Mouse (Mus musculus): ENCODE results near the gene Usp30.

The Usp30 gene

DNA sequence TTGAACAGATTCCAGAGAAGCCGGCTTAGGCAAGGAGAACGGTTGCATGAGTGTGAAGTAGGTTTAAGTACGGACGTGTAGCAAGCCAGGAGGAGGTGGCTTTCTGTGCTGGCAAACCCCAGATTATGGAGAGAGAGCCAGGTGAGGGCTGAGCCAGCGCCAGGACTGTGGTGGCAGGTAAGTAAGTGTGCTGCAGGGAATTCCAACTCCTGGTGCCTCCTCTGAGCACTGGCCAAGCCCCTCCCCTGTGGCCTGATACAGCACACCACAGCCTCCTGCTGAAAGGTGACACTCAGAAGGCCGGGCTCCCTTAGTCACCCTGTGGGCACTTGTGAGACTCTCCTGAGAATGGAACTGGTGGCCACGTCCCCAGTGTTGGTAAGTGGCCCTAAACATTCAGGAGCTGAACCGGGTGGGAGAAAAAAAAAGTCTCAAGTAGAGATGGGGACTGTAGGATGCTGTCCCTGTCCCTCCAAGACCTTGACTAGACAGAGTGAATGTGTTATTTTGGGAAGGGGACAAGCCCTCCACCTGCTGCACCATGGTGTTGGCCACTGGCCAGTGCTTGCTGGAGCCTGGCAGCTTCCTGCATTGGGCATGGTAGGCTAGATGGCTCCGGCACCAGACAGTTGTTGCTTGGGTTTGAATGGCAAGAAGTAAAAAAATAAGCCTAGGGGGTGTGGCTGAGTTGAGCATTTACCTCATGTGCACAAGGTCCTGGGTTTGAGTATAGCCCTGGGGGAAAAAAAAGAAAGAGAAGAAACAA, 90.1 kb downstream of the Usp30 start:
- DNase-seq (ENCODE audit: low read depth, low spot score), result no peak

DNA sequence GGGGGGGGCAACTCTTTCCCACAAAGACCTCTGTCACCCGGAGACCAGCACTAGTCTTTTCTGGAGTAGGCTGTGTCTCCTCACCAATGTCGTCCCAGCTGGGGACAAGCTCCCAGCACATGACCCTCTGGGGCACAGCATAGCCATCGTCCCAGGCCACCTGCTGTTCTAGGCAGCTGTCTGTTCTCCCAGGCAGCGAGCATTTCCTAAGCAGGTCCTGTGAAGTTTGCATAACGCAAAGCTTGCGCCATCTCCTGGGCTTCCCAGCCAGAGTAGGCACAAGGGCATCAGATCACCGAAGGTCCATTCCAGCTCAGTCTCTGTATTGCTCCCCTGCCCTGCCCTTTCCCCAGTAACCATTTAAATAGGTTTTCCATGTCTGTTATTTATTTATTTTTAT, 92.0 kb downstream of the Usp30 start:
- no peak for DNase-seq (ENCODE audit: low read depth, low spot score)

- no peak for DNase-seq (ENCODE audit: low read depth, low spot score)
Measured at GRCm38 (mm10) chr5:114161424-114161823, 96.2 kb downstream of the Usp30 start.

DNA sequence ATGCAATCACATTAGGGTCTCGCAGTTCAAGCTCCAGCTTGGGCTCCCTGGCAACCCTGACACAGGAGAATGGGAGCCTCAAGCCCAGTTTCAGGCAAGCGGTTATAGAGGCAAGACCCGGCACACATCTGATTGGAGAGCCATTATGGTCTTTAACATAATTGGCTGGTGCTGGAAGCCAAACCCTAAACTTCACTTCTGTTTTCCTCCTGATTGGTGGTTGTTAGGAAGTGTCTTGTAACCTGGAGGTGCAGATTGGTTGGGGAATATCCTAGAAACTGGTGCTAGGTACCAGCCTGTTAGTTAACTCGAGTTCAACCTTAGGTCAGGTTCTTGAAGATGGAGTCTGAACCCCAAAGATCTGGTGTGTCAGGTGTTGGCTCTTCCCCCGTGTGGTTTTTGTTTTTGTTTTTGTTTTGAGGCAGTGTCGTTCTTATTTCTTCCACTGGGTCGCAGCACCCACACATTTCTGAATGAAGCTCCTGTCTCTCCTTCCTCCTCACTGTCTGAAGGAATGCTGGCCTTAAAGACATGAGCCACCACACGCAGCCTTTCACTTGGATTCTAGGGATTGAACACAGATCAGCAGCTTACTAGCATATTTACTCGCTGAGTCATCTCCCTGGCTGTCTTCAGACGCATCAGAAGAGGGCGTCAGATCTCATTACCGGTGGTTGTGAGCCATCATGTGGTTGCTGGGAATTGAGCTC, 97.0 kb downstream of the Usp30 start:
- DNase-seq (ENCODE audit: low read depth, low spot score), result no peak

DNA sequence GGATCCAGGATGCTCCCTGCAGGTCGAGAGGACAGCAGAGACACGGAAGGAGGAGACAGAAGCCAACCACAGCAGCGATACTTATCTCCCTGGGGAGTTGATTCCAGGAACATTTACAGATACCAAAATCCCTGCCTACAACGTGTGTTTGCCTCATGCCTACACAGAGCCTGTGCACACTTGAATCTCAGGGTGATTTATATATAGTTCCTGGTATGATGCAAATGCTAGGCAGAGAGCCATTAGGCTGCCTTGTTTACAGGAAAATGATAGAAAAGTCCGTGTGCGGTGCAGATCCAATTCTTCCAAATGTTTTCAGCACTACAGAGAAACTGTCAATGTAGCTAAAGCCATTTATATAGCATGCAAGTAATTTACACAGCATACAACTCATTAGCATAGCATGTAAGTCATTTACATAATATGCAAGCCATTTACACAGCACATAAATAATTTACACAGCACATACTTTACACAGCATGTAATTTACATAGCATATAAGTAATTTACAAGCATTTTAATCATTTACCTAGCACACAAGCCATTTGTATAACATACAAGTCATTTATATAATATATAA, 97.9 kb downstream of the Usp30 start:
- DNase-seq (ENCODE audit: low read depth, low spot score), result peak; percentile 61

DNA sequence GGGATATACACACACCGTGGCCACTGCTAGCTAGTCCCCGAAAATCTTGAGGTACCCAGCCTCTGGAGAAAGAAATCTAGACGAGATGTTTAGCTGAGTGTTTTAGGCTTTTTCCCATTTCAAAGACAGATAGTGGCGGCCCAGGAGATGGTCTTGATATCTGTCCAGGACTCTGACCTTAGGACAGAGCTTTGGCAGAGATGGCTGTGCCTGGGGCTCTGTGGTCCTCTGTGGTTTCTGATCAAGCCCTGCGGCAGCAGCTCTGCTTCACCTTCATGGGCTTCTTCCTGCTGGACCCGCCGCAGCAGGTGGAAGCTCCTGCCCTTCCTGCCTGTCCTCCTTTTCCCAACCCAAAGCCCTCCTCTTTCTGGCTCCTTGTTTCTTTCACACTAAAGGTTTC, 105.1 kb downstream of the Usp30 start:
- DNase-seq (ENCODE audit: low read depth, low spot score), result no peak

- no peak for DNase-seq (ENCODE audit: low read depth, low spot score)
Measured at GRCm38 (mm10) chr5:114172936-114173335, 107.7 kb downstream of the Usp30 start.

- no peak for DNase-seq (ENCODE audit: low read depth, low spot score)
Measured at GRCm38 (mm10) chr5:114173458-114173857, 108.2 kb downstream of the Usp30 start.

GRCm38 (mm10) chr5:114173877-114174581, 108.8 kb downstream of the Usp30 start:
- no peak for DNase-seq (ENCODE audit: low read depth, low spot score)

Measured in telencephalon, adult 2 months (tissue).